8 mouse cellular contexts compared by ENCODE assay signal in the genomic region with DNA sequence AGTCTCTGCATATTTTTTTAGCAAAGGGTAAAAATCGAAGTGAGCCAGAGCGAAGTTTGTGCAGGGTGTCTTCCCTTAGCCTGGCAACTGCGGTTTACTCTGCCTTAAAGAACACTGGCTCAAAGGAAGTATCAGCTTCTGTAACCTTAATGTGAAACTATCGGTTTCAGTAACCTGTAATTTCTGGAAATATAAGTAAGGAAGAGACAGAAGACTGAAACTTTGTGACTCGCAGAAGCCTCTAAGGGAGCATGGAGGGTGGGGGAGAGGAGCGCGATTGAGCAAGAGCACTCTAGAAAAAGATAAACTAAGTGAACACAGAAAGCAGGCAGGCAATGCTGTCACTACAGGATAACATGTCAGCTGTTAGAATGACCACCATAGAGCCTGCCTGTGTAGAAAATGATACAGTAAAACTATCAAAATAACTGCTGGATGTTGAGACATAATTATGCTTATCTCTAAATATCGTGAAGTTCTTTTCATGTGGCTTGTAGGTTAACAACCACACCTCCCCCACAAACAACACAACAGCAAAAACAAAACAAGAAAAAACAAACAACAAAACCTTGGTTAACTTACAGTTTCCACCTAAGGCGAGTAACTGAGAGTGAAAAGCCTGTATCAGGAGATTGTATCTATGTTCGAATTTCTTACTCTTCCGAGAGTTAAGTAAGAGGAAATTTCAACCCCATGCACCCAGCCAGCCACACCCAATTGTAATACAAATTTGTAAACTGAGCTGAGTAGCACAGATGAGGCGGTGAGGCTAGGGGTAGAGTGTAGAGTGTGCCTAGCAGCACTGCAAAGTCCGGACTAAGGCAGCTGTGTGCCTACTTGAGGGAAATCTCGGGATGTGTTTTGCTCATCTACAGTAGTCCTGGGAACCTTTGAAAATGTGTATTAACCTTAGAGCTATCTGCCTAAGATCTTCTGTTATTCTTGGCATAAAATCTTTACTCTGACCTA. TPM values are rescaled to one million over a fixed set of nuclear protein-coding genes. Genes with fewer than 3 reads are reported as not detected.
DNase-seq lines count a peak whose midpoint lies in the region; ATAC-seq and TF ChIP-seq lines count a peak whose summit lies in the region.

No protein-coding gene starts in this region.

- H3K79me2 ChIP-seq in MEL (ENCODE audit: control insufficient read depth, insufficient read depth, low read length, poor library complexity): no peaks in the 10 kb centered on the region; the same call in 1 of the 2 replicates

- no peak for TF ChIP-seq CTCF in MEL (IDR thresholded peaks at IDR 0.05 in 2 of 3, conservative IDR thresholded peaks at IDR 0.05 in 1 of 3; ENCODE audit: control insufficient read depth in 1 of 3, insufficient read depth in 1 of 3, low read depth in 2 of 3, low read length in 3 of 3, poor library complexity in 1 of 3, severe bottlenecking in 1 of 3)
- no peak for TF ChIP-seq CTCF in intestine, postnatal 0 days (IDR thresholded peaks at IDR 0.05; ENCODE audit: low read depth)

- intact Hi-C loops in gastrocnemius, postnatal 14 days (cut with DNase I; ENCODE audit: low total_unique reads): no loop called here

- DNase-seq in gastrocnemius, adult 18-20 months (ENCODE audit: low spot score): peak; percentile 13
- DNase-seq in gastrocnemius, postnatal 14 days: no peak
- peak; percentile 69 for DNase-seq in MEL (ENCODE audit: low read depth, low spot score)
- no peak for DNase-seq in forebrain, embryonic 11.5 days (ENCODE audit: low spot score)
- DNase-seq in urinary bladder, postnatal 4 days (ENCODE audit: low spot score in 2 of 2): no peak
- DNase-seq in ovary, postnatal 36 days (ENCODE audit: low spot score): no peak

- H3K9me3 ChIP-seq in MEL (replicated peaks; ENCODE audit: insufficient read depth, low read length): no peaks in the 10 kb centered on the region
- no peaks in the 10 kb centered on the region for H3K9me3 ChIP-seq in forebrain, embryonic 11.5 days (ENCODE audit: control insufficient read depth, low read length)
- no peaks in the 10 kb centered on the region for H3K9me3 ChIP-seq in intestine, postnatal 0 days (ENCODE audit: control insufficient read depth)

- H3K27ac ChIP-seq in MEL (ENCODE audit: control insufficient read depth, low read depth, low read length): peak overlapping the region; percentile 90
- no peak overlapping the region for H3K27ac ChIP-seq in forebrain, embryonic 11.5 days (ENCODE audit: low read depth, low read length)
- H3K27ac ChIP-seq in intestine, postnatal 0 days (ENCODE audit: low read depth, low read length): peak overlapping the region; percentile 91

- TF ChIP-seq EP300 in MEL (IDR thresholded peaks at IDR 0.05; ENCODE audit: low read depth in 1 of 2, low read length in 2 of 2): peak; percentile 44 to 45

- H3K4me1 ChIP-seq in MEL (ENCODE audit: control insufficient read depth in 1 of 2, insufficient read depth in 2 of 2, low read length in 2 of 2): peaks cover 6 to 10% of the 10 kb centered on the region in 2 experiments
- no peaks in the 10 kb centered on the region for H3K4me1 ChIP-seq in forebrain, embryonic 11.5 days (replicated peaks; ENCODE audit: control insufficient read depth, insufficient read depth, low read length)
- no peaks in the 10 kb centered on the region for H3K4me1 ChIP-seq in intestine, postnatal 0 days (replicated peaks; ENCODE audit: control insufficient read depth, insufficient read depth, low read length)

- no peak for TF ChIP-seq POLR2A in MEL (IDR thresholded peaks at IDR 0.05; ENCODE audit: control insufficient read depth in 1 of 2, insufficient read depth in 1 of 2, low read depth in 1 of 2, low read length in 2 of 2, poor library complexity in 1 of 2)

- peaks cover 0 to 7% of the 10 kb centered on the region in 2 experiments; a peak in 2 of 4 replicates for H3K36me3 ChIP-seq in MEL (ENCODE audit: control insufficient read depth in 1 of 2, insufficient read depth in 2 of 2, low read length in 2 of 2)
- no peaks in the 10 kb centered on the region for H3K36me3 ChIP-seq in forebrain, embryonic 11.5 days (ENCODE audit: control insufficient read depth, insufficient read depth, low read length)
- no peaks in the 10 kb centered on the region for H3K36me3 ChIP-seq in intestine, postnatal 0 days (ENCODE audit: control insufficient read depth, insufficient read depth)

- TF ChIP-seq RAD21 in MEL (IDR thresholded peaks at IDR 0.05; ENCODE audit: low read depth, low read length): no peak

- H3K4me2 ChIP-seq in forebrain, embryonic 11.5 days (ENCODE audit: low read depth, low read length, severe bottlenecking): peak overlapping the region; percentile 75
- H3K4me2 ChIP-seq in intestine, postnatal 0 days (replicated peaks; ENCODE audit: low read depth): peak overlapping the region; percentile 78

- peak overlapping the region; percentile 80 to 87 for H3K4me3 ChIP-seq in MEL (ENCODE audit: control insufficient read depth in 1 of 2, insufficient read depth in 1 of 2, low read depth in 2 of 2, low read length in 2 of 2)
- peak overlapping the region; percentile 46 for H3K4me3 ChIP-seq in forebrain, embryonic 11.5 days (ENCODE audit: low read depth, low read length)
- peak overlapping the region; percentile 66 for H3K4me3 ChIP-seq in intestine, postnatal 0 days (ENCODE audit: low read depth, low read length)

- peak; percentile 31; the same call in 1 of the 2 replicates for ATAC-seq in forebrain, embryonic 11.5 days (replicated peaks; ENCODE audit: low FRiP score)
- ATAC-seq in intestine, postnatal 0 days: peak; percentile 66
- peak; percentile 94 for ATAC-seq in megakaryocyte-erythroid progenitor cell, adult 5-6 weeks (replicated peaks; ENCODE audit: low FRiP score, low TSS enrichment, poor library complexity, severe bottlenecking)

- 27% methylated on average over 14 of the region's 14 CpGs for WGBS in forebrain, embryonic 11.5 days
- 4% methylated on average over 14 of the region's 14 CpGs for WGBS in intestine, postnatal 0 days

- peak overlapping the region; percentile 87 for H3K9ac ChIP-seq in MEL (ENCODE audit: control insufficient read depth, low read depth, low read length, poor library complexity, severe bottlenecking)
- H3K9ac ChIP-seq in forebrain, embryonic 11.5 days (ENCODE audit: low read length): peak overlapping the region; percentile 68
- H3K9ac ChIP-seq in intestine, postnatal 0 days (ENCODE audit: low read depth, low read length): peak overlapping the region; percentile 52

- no peaks in the 10 kb centered on the region for H3K27me3 ChIP-seq in MEL (ENCODE audit: control insufficient read depth in 1 of 2, insufficient read depth in 2 of 2, low read length in 2 of 2)
- H3K27me3 ChIP-seq in forebrain, embryonic 11.5 days (ENCODE audit: control insufficient read depth, insufficient read depth, low read length): no peaks in the 10 kb centered on the region
- H3K27me3 ChIP-seq in intestine, postnatal 0 days (replicated peaks; ENCODE audit: control insufficient read depth, insufficient read depth, low read length): no peaks in the 10 kb centered on the region

TF ChIP-seq in MEL, 35 proteins besides CTCF, POLR2A, EP300 and RAD21 (continues in another document):
- TF ChIP-seq CHD2 (IDR thresholded peaks at IDR 0.05; ENCODE audit: low read length): no peak

RNA-seq across cellular contexts. Expression of gene Nqo2, which starts 0.9 kb away (rescaled TPM):
- total RNA-seq in gastrocnemius, adult 18-20 months (2021): 10 to 100 TPM; 13.2 to 17.2 TPM
- 10 to 100 TPM; 16.2 to 16.8 TPM for total RNA-seq in gastrocnemius, postnatal 14 days (2021)
- 3.0 and 3.7 TPM in 2 replicates for total RNA-seq in MEL (2012; rRNA removed)
- 1 to 10 TPM in 1 of 2 experiments, not detected in 1; 7.6 TPM for polyA plus RNA-seq in MEL (2012; ENCODE audit: insufficient read depth in 1 of 2, insufficient read length in 2 of 2, low read depth in 1 of 2, low replicate concordance in 2 of 2, missing spikeins in 1 of 2)
- 16.1 and 16.7 TPM in 2 replicates for polyA plus RNA-seq in forebrain, embryonic 11.5 days (2014; fragmentation: Nextera tagmentation; extraction: Ambion mirVana)
- polyA plus RNA-seq in intestine, postnatal 0 days (2015; fragmentation: Nextera tagmentation; extraction: Ambion mirVana): 27.5 and 28.0 TPM in 2 replicates
- 15.8 and 26.2 TPM in 2 replicates for total RNA-seq in megakaryocyte-erythroid progenitor cell, adult 5-6 weeks (2014; fragmentation: Nextera tagmentation)
- total RNA-seq in megakaryocyte-erythroid progenitor cell, adult 5-6 weeks (2017): 30.6 and 31.5 TPM in 2 replicates

RNA-seq across cellular contexts. Expression of gene Ripk1, which starts 36.8 kb away (rescaled TPM):
- total RNA-seq in gastrocnemius, adult 18-20 months (2021): 1 to 10 TPM; 2.7 to 3.2 TPM
- 1 to 10 TPM; 6.6 to 7.2 TPM for total RNA-seq in gastrocnemius, postnatal 14 days (2021)
- total RNA-seq in MEL (2012; rRNA removed): 11.4 TPM in 2 replicates
- 10 to 100 TPM in 1 of 2 experiments, not detected in 1; 11.8 TPM for polyA plus RNA-seq in MEL (2012; ENCODE audit: insufficient read depth in 1 of 2, insufficient read length in 2 of 2, low read depth in 1 of 2, low replicate concordance in 2 of 2, missing spikeins in 1 of 2)
- 9.8 and 11.3 TPM in 2 replicates for polyA plus RNA-seq in forebrain, embryonic 11.5 days (2014; fragmentation: Nextera tagmentation; extraction: Ambion mirVana)
- 25.0 and 27.7 TPM in 2 replicates for polyA plus RNA-seq in intestine, postnatal 0 days (2015; fragmentation: Nextera tagmentation; extraction: Ambion mirVana)
- total RNA-seq in megakaryocyte-erythroid progenitor cell, adult 5-6 weeks (2014; fragmentation: Nextera tagmentation): 18.8 and 24.6 TPM in 2 replicates
- 36.3 and 36.9 TPM in 2 replicates for total RNA-seq in megakaryocyte-erythroid progenitor cell, adult 5-6 weeks (2017)

RNA-seq across cellular contexts. Expression of gene Serpinb6a, which starts 37.3 kb away (rescaled TPM):
- total RNA-seq in gastrocnemius, adult 18-20 months (2021): 100 to 1,000 TPM; 167 to 256 TPM
- 10 to 100 TPM; 80.7 to 88.4 TPM for total RNA-seq in gastrocnemius, postnatal 14 days (2021)
- total RNA-seq in MEL (2012; rRNA removed): 65.1 and 79.6 TPM in 2 replicates
- polyA plus RNA-seq in MEL (2012; ENCODE audit: insufficient read depth in 1 of 2, insufficient read length in 2 of 2, low read depth in 1 of 2, low replicate concordance in 2 of 2, missing spikeins in 1 of 2): 10 to 100 TPM in 1 of 2 experiments, not detected in 1; 61.6 TPM
- 31.8 and 39.1 TPM in 2 replicates for polyA plus RNA-seq in forebrain, embryonic 11.5 days (2014; fragmentation: Nextera tagmentation; extraction: Ambion mirVana)
- polyA plus RNA-seq in intestine, postnatal 0 days (2015; fragmentation: Nextera tagmentation; extraction: Ambion mirVana): 364 and 373 TPM in 2 replicates
- 9.4 and 14.2 TPM in 2 replicates for total RNA-seq in megakaryocyte-erythroid progenitor cell, adult 5-6 weeks (2014; fragmentation: Nextera tagmentation)
- total RNA-seq in megakaryocyte-erythroid progenitor cell, adult 5-6 weeks (2017): 8.6 and 12.5 TPM in 2 replicates

RNA-seq across cellular contexts. Expression of gene Serpinb6c, which starts 59.8 kb away (rescaled TPM):
- under 1 TPM in 1 of 2 experiments, not detected in 1; 0.52 TPM for total RNA-seq in gastrocnemius, adult 18-20 months (2021)
- under 1 TPM; 0.21 to 0.22 TPM for total RNA-seq in gastrocnemius, postnatal 14 days (2021)
- total RNA-seq in MEL (2012; rRNA removed): not detected in 2 replicates
- polyA plus RNA-seq in MEL (2012; ENCODE audit: insufficient read depth in 1 of 2, insufficient read length in 2 of 2, low read depth in 1 of 2, low replicate concordance in 2 of 2, missing spikeins in 1 of 2): not detected
- polyA plus RNA-seq in forebrain, embryonic 11.5 days (2014; fragmentation: Nextera tagmentation; extraction: Ambion mirVana): 0.29 TPM in 1 of 2 replicates, not detected in the other
- polyA plus RNA-seq in intestine, postnatal 0 days (2015; fragmentation: Nextera tagmentation; extraction: Ambion mirVana): 0.09 TPM in 1 of 2 replicates, not detected in the other
- total RNA-seq in megakaryocyte-erythroid progenitor cell, adult 5-6 weeks (2014; fragmentation: Nextera tagmentation): not detected in 2 replicates
- not detected in 2 replicates for total RNA-seq in megakaryocyte-erythroid progenitor cell, adult 5-6 weeks (2017)

Comparison
In these comparisons a context has a peak if more than half of its experiments do, and no peak if none do; other contexts are left out.
1. DNase-seq: peak in gastrocnemius, adult 18-20 months (single experiment) and MEL (single experiment); none in gastrocnemius, postnatal 14 days (single experiment), forebrain, embryonic 11.5 days (single experiment), urinary bladder, postnatal 4 days (0 of 2) and ovary, postnatal 36 days (single experiment).
2. ATAC-seq: peak in every context shown above with its lines; median percentile 94 in megakaryocyte-erythroid progenitor cell, adult 5-6 weeks; 66 in intestine, postnatal 0 days; 31 in forebrain, embryonic 11.5 days.
3. Peak in every context shown above with its lines, with median percentiles within 50 percentile points of each other: H3K4me3 ChIP-seq and H3K9ac ChIP-seq.